Mouse (Mus musculus): ENCODE results near the gene Vac14. TPM values are rescaled to one million over a fixed set of nuclear protein-coding genes. Genes with fewer than 3 reads are reported as not detected.

The Vac14 gene
- polyA plus RNA-seq (2012; rRNA removed) = 28.7 and 28.8 TPM in 2 replicates

DNA sequence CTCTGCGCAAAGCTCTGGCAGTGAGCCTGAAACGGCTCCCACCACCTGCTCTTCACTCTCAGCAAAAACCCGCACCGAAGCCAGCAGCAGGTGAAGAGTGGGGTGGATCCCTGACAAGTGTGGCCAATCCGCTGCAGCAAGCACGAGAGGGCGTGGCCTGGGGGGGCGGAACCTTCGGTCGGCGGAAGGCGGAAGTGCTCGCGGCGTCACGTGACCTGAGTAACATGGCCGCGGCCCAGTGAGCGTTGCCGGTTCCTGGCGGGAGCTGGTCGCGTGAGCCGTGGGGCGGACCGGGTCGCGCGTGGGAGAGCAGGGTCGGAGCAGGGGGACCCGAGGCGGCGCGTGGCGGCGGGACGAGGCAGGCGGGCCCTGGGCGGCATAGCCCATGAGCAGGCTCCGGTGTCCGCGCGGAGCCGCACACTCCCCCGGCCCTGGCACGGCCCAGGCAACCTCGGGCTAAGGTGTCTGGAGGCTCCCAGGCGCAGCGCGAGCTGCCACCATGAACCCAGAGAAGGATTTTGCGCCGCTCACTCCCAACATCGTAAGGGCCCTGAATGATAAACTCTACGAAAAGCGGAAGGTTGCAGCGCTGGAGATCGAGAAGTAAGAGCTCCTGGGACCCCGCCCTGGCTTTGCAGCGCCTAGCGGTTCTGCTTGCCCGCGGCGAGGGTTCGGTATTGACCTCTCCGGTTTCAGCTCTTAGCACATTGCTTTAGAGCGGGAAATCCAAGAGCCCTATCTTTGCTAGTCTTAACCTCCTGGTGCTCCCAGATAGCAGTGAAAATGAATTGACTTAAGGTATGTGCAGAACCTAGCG lies at the start of gene Vac14:
Gene Vac14 (plus strand): TSS at position 195 of the 817 bp plus-strand sequence.

GRCm38 (mm10) chr8:110720685-110721598 lies 102.6 kb downstream of the Vac14 start, which contains the start of gene Mtss1l:
Gene Mtss1l (plus strand): TSS chr8:110721476.

Other genes with a start within 250 kb of the Vac14 start
- 46.9 and 55.5 TPM in 2 replicates for gene Mtss1l, start 102.9 kb downstream of the Vac14 start, polyA plus RNA-seq (2012; rRNA removed)
- 0.40 and 0.57 TPM in 2 replicates for gene Il34, start 187.3 kb downstream of the Vac14 start, polyA plus RNA-seq (2012; rRNA removed)
- gene Cog4, start 228.0 kb downstream of the Vac14 start, polyA plus RNA-seq (2012; rRNA removed) = 50.1 and 63.5 TPM in 2 replicates
- gene Sf3b3, start 228.2 kb downstream of the Vac14 start, polyA plus RNA-seq (2012; rRNA removed) = 115 and 124 TPM in 2 replicates

Measured in central nervous system, embryonic 11.5 days (tissue).